Mouse (Mus musculus): ENCODE measurements around the gene Mrgprh. TPM values are rescaled to one million over a fixed set of nuclear protein-coding genes. Genes with fewer than 3 reads are reported as not detected.
"Not testable (repeated sequence)": the region's sequence is repeated elsewhere in the genome, so short reads cannot be mapped to it uniquely, and the experiment has no call there.

The Mrgprh gene
- polyA plus RNA-seq, 1 experiment from 2014 or later = not detected

- Histone ChIP-seq H3K27ac (replicated peaks) (no peak overlapping the region), H3K4me3 (no peak overlapping the region), H3K36me3 (no peaks in the 10 kb centered on the region), H3K9ac (replicated peaks) (no peak overlapping the region), H3K4me2 (replicated peaks) (no peak overlapping the region), H3K4me1 (no peaks in the 10 kb centered on the region), H3K27me3 (no peaks in the 10 kb centered on the region), H3K9me3 (no peaks in the 10 kb centered on the region)
- ATAC-seq (replicated peaks) = no peak
- WGBS = 68% methylated on average over 16 of the region's 16 CpGs
Observed at GRCm38 (mm10) chr17:12872275-12873028, 3.4 kb upstream of the Mrgprh start.

- Histone ChIP-seq H3K9ac (replicated peaks) (0 out of 2 replicates have a peak overlapping the region, but pooled peaks have one; percentile 6), H3K27me3 (0 out of 2 replicates have a peak, but pooled peaks cover 4% of the 10 kb centered on the region), H3K4me1 (peaks cover 4% of the 10 kb centered on the region; the same call in 1 of the 2 replicates), H3K36me3 (no peaks in the 10 kb centered on the region), H3K9me3 (no peaks in the 10 kb centered on the region), H3K27ac (replicated peaks) (no peak overlapping the region), H3K4me3 (no peak overlapping the region), H3K4me2 (replicated peaks) (peak overlapping the region; percentile 16; the same call in 1 of the 2 replicates)
- peak; percentile 87; the same call in 1 of the 2 replicates for ATAC-seq (replicated peaks)
- WGBS = 5% methylated on average over 14 of the region's 14 CpGs
Observed at GRCm38 (mm10) chr17:12880178-12880577, 4.3 kb downstream of the Mrgprh start.

GRCm38 (mm10) chr17:12881216-12881615 lies 5.4 kb downstream of the Mrgprh start:
- no peak for ATAC-seq (replicated peaks)
- 76% methylated on average over 1 of the region's 1 CpGs for WGBS
- Histone ChIP-seq H3K9ac (replicated peaks) (no peak overlapping the region), H3K4me1 (peaks cover 4% of the 10 kb centered on the region; the same call in 1 of the 2 replicates), H3K27me3 (0 out of 2 replicates have a peak, but pooled peaks cover 4% of the 10 kb centered on the region), H3K9me3 (no peaks in the 10 kb centered on the region), H3K36me3 (no peaks in the 10 kb centered on the region), H3K27ac (replicated peaks) (no peak overlapping the region), H3K4me3 (no peak overlapping the region), H3K4me2 (replicated peaks) (no peak overlapping the region)

GRCm38 (mm10) chr17:12886620-12887019 lies 10.8 kb downstream of the Mrgprh start:
- Histone ChIP-seq H3K27ac (replicated peaks) (no peak overlapping the region), H3K27me3 (no peaks in the 10 kb centered on the region), H3K4me3 (no peak overlapping the region), H3K4me2 (replicated peaks) (no peak overlapping the region), H3K9ac (replicated peaks) (no peak overlapping the region), H3K36me3 (no peaks in the 10 kb centered on the region), H3K9me3 (no peaks in the 10 kb centered on the region), H3K4me1 (no peaks in the 10 kb centered on the region)
- ATAC-seq (replicated peaks) = no peak
- WGBS = 45% methylated on average over 6 of the region's 6 CpGs

- H3K9ac ChIP-seq (replicated peaks) = no peak overlapping the region
Observed at GRCm38 (mm10) chr17:12887021-12887775, 11.4 kb downstream of the Mrgprh start.

GRCm38 (mm10) chr17:12891054-12891453 lies 15.2 kb downstream of the Mrgprh start:
- H3K4me1 ChIP-seq = no peaks in the 10 kb centered on the region
- no peak overlapping the region for H3K4me3 ChIP-seq
- no peak overlapping the region for H3K27ac ChIP-seq (replicated peaks)
- no peak overlapping the region for H3K4me2 ChIP-seq (replicated peaks)
- no peaks in the 10 kb centered on the region for H3K27me3 ChIP-seq
- H3K36me3 ChIP-seq = no peaks in the 10 kb centered on the region
- H3K9me3 ChIP-seq = no peaks in the 10 kb centered on the region
- no peak for ATAC-seq (replicated peaks)
- 79% methylated on average over 4 of the region's 4 CpGs for WGBS
- no peak overlapping the region for H3K9ac ChIP-seq (replicated peaks)

More at GRCm38 (mm10) chr17:12887021-12887775, 11.4 kb downstream of the Mrgprh start:
- Histone ChIP-seq H3K4me1 (no peaks in the 10 kb centered on the region), H3K9me3 (no peaks in the 10 kb centered on the region), H3K27me3 (no peaks in the 10 kb centered on the region), H3K27ac (replicated peaks) (no peak overlapping the region), H3K4me3 (no peak overlapping the region), H3K36me3 (no peaks in the 10 kb centered on the region), H3K4me2 (replicated peaks) (no peak overlapping the region)
- WGBS = 82% methylated on average over 15 of the region's 15 CpGs
- no peak for ATAC-seq (replicated peaks)

GRCm38 (mm10) chr17:12892033-12892432 lies 16.2 kb downstream of the Mrgprh start:
- H3K9me3 ChIP-seq = no peaks in the 10 kb centered on the region
- 90% methylated on average over 9 of the region's 9 CpGs for WGBS
- H3K36me3 ChIP-seq = no peaks in the 10 kb centered on the region
- no peaks in the 10 kb centered on the region for H3K27me3 ChIP-seq
- no peak overlapping the region for H3K4me2 ChIP-seq (replicated peaks)
- no peaks in the 10 kb centered on the region for H3K4me1 ChIP-seq
- H3K27ac ChIP-seq (replicated peaks) = no peak overlapping the region
- H3K9ac ChIP-seq (replicated peaks) = no peak overlapping the region
- no peak for ATAC-seq (replicated peaks)
- H3K4me3 ChIP-seq = no peak overlapping the region

GRCm38 (mm10) chr17:12897674-12898073 lies 21.8 kb downstream of the Mrgprh start:
- H3K4me3 ChIP-seq = no peak overlapping the region
- H3K4me2 ChIP-seq (replicated peaks) = no peak overlapping the region
- 86% methylated on average over 5 of the region's 5 CpGs for WGBS
- no peaks in the 10 kb centered on the region for H3K27me3 ChIP-seq
- no peak overlapping the region for H3K9ac ChIP-seq (replicated peaks)
- no peaks in the 10 kb centered on the region for H3K4me1 ChIP-seq
- peak; percentile 75 for ATAC-seq (replicated peaks)
- no peaks in the 10 kb centered on the region for H3K36me3 ChIP-seq
- H3K27ac ChIP-seq (replicated peaks) = peak overlapping the region; percentile 67
- no peaks in the 10 kb centered on the region for H3K9me3 ChIP-seq

- not testable (repeated sequence) for H3K4me3 ChIP-seq; H3K36me3 ChIP-seq; H3K9ac ChIP-seq (replicated peaks); H3K9me3 ChIP-seq; H3K4me1 ChIP-seq; H3K27me3 ChIP-seq; H3K4me2 ChIP-seq (replicated peaks)
- 23% methylated on average over 2 of the region's 2 CpGs for WGBS
- ATAC-seq (replicated peaks) = peak; percentile 55
- peak overlapping the region; percentile 91 for H3K27ac ChIP-seq (replicated peaks)
Observed at GRCm38 (mm10) chr17:12898607-12899006, 22.8 kb downstream of the Mrgprh start.

- no peaks in the 10 kb centered on the region for H3K9me3 ChIP-seq
- 97% methylated on average over 6 of the region's 6 CpGs for WGBS
- no peak overlapping the region for H3K4me2 ChIP-seq (replicated peaks)
- peaks cover 5% of the 10 kb centered on the region; the same call in 1 of the 2 replicates for H3K36me3 ChIP-seq
- no peak overlapping the region for H3K4me3 ChIP-seq
- peaks cover 11% of the 10 kb centered on the region for H3K4me1 ChIP-seq
- no peaks in the 10 kb centered on the region for H3K27me3 ChIP-seq
- no peak overlapping the region for H3K27ac ChIP-seq (replicated peaks)
- no peak overlapping the region for H3K9ac ChIP-seq (replicated peaks)
- no peak for ATAC-seq (replicated peaks)
Observed at GRCm38 (mm10) chr17:12902291-12902690, 26.5 kb downstream of the Mrgprh start.

GRCm38 (mm10) chr17:12903372-12904333 lies 27.8 kb downstream of the Mrgprh start:
- no peak overlapping the region for H3K9ac ChIP-seq (replicated peaks)
- H3K4me1 ChIP-seq = peaks cover 11% of the 10 kb centered on the region
- 8% methylated on average over 11 of the region's 12 CpGs for WGBS
- H3K4me3 ChIP-seq = no peak overlapping the region
- peaks cover 5% of the 10 kb centered on the region; the same call in 1 of the 2 replicates for H3K36me3 ChIP-seq
- no peaks in the 10 kb centered on the region for H3K27me3 ChIP-seq
- peak overlapping the region; percentile 70 for H3K27ac ChIP-seq (replicated peaks)
- peak; percentile 60 for ATAC-seq (replicated peaks)
- no peak overlapping the region for H3K4me2 ChIP-seq (replicated peaks)
- no peaks in the 10 kb centered on the region for H3K9me3 ChIP-seq
